Mouse (Mus musculus) cerebellum, postnatal 25 days (tissue): ENCODE measurements around the gene Ppp2r2c.
A peak's percentile ranks its signal among the peaks of the same experiment; 100 is the strongest.

Experiments used
- DNase-seq, 2 experiments: peaks; one replicate each; pipeline ENCODE4 v3.0.0; 2021; ENCODE audit warnings: mixed read lengths in 2 of 2

Ppp2r2c gene

GRCm38 (mm10) chr5:36898415-36899109 is 30.2 kb downstream of the Ppp2r2c start:
- DNase-seq, result no peak

GRCm38 (mm10) chr5:36899392-36899791 is 31.1 kb downstream of the Ppp2r2c start:
- peak; percentile 67 to 69 for DNase-seq

- DNase-seq, result peak; percentile 67 to 76
Observed at GRCm38 (mm10) chr5:36900189-36900619, 31.9 kb downstream of the Ppp2r2c start.

GRCm38 (mm10) chr5:36902807-36903206 is 34.5 kb downstream of the Ppp2r2c start:
- no peak for DNase-seq

- peak; percentile 85 to 90 for DNase-seq
Observed at GRCm38 (mm10) chr5:36904131-36904530, 35.8 kb downstream of the Ppp2r2c start.

DNA sequence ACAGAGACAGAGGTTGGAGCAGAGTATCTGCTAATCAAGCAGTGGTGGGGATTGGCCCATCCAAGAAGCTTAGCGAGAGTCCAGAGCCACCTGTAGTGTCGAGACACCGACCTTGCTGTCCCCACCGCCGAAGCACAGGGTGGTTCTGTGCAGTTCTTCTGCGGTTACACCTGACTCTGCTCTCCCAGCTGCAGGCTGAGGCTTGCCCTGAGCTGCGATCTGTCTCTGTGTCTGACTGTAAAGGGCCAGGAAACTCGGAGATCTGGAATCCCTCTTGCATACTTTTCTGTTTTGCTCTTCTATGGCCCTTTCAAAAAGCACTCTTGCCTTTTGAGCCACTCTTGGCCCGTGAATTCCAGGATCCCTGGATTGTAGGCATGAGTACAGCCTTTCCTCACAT is 36.4 kb downstream of the Ppp2r2c start:
- no peak for DNase-seq

GRCm38 (mm10) chr5:36905216-36905615 is 36.9 kb downstream of the Ppp2r2c start:
- peak; percentile 56 to 61 for DNase-seq

DNA sequence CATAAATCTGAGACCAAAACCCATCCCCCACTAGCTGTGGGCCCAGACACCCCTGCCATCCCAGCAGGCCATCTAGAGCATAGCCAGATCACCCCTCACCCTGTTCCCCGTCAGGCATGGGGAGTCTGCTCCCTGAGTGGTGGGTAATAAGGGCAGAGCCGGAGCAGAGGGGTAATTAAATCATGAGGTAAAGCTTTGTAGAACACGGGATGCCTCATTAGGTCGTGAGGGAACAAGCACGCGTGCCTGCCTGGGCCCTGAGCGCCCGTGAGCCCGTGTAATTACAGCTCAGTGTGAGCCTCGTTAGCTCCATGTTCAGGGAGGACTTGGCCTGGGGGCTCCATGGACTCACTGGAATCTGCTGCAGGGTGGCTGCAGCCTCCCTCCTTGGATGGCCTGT is 39.4 kb downstream of the Ppp2r2c start:
- no peak for DNase-seq

DNA sequence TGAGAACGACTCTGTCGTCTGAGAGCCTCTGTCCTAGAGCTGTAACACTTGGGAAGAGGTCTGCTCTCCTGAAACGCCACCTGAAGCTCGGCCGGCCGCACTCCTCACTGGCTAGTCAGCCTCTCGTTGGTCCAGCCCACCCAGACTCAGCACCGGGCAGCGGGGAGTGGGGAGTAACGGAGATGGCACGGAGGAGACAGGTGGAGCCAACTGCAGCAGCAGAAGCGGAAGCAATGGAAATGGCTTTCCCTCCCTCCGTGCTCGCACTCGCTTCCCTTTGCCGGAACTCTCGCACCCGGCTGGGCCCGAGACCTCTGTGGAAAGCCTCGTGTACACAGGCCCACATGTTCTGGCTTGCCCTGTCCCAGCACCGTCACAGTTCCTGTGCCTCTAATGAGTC is 41.2 kb downstream of the Ppp2r2c start:
- peak; percentile 62 to 64 for DNase-seq

GRCm38 (mm10) chr5:36910980-36911379 is 42.7 kb downstream of the Ppp2r2c start:
- peak in 1 of 2 experiments; percentile 40 for DNase-seq

GRCm38 (mm10) chr5:36911759-36912352 is 43.5 kb downstream of the Ppp2r2c start:
- DNase-seq, result peak; percentile 53 to 59

GRCm38 (mm10) chr5:36912602-36913310 is 44.4 kb downstream of the Ppp2r2c start:
- DNase-seq, result peak; percentile 50 to 52

- no peak for DNase-seq
Observed at GRCm38 (mm10) chr5:36915256-36915655, 46.9 kb downstream of the Ppp2r2c start.

- peak; percentile 56 to 66 for DNase-seq
Observed at GRCm38 (mm10) chr5:36916581-36916980, 48.3 kb downstream of the Ppp2r2c start.

- DNase-seq, result no peak
Observed at GRCm38 (mm10) chr5:36917245-36917644, 48.9 kb downstream of the Ppp2r2c start.

- DNase-seq, result no peak
Observed at GRCm38 (mm10) chr5:36918016-36918415, 49.7 kb downstream of the Ppp2r2c start.

DNA sequence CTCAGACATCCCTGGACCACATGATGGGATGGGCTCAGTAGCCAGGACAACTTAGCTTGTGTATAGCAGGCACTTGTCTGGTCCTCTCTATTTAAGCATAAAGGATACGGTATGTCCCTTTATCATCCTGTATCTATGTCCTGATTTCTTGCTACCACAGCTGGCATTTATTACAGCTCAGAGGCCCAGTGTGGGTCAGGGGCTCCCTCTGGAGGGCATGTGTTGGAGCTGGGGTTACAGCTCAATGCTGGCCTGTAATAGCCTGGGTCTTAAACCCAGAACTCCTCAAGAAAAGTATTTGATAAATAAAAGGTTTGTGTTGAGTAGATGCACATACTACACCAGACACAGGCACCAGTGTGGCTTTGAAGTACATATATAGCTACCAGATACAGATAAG is 51.8 kb downstream of the Ppp2r2c start:
- peak in 1 of 2 experiments; percentile 70 for DNase-seq

DNA sequence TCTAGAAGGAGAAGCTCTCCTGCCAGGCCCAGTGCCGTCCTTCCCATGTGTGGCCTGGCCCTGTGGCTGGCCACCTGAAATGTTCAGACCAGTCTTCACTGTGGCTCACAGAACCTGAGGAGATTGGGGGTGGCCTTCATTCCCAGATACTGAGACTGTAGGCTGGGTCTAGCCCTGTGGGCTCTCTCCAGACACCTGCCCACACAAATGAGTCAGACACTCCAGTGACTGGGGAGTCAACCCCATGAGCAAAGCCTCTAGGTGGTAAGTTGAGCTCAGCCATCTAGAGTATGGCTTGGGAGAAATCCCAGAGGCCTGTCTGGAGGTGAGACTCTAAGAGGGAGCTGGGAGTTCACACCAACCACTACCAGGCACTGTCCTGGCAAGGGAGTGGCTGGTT is 53.6 kb downstream of the Ppp2r2c start:
- DNase-seq, result no peak

GRCm38 (mm10) chr5:36922811-36923210 is 54.5 kb downstream of the Ppp2r2c start:
- no peak for DNase-seq

DNA sequence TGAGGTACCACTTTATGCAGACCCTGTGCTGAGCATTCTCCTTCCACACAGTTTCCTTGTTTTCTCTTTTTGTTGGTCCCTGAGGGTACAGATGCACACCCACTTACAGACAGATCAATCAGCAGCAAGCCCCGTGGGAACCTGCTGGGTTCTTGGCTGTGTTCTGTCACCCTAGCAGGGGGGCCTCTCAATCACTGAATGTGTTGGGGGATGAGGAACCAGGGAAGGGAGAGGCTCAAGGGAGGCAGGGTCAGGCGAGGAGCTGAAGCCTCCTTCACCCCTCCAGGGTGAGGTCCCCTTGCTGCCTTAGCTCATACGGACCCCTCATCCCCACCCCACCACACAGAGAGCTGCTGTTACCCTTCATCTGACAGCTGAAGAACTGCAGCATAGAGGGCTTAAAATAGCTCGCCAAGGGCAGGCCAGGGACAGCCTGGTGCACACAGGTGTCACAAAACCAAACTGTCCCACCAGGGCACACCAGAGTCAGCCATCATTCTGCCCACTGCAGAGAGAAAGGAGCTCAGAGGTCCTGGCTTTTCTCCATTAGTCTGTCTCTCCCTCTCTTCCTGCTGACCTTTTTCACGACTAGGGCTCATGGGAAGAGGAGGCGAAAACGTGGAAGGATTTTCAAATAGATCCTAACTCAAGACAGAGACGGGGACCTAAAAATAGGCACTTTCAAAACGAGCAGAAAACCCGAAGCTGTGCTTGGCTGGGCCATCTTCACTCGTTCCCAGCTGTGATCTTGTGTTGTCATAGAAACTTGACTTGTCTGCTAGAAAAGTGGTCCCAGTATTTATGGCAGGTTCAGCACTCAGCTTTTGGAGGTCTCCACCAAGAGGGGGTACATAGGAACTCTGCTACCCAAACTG is 55.8 kb downstream of the Ppp2r2c start:
- peak in 1 of 2 experiments; percentile 57 for DNase-seq

GRCm38 (mm10) chr5:36928701-36929100 is 60.4 kb downstream of the Ppp2r2c start:
- DNase-seq, result peak in 1 of 2 experiments; percentile 76

GRCm38 (mm10) chr5:36929376-36929775 is 61.1 kb downstream of the Ppp2r2c start:
- no peak for DNase-seq

DNA sequence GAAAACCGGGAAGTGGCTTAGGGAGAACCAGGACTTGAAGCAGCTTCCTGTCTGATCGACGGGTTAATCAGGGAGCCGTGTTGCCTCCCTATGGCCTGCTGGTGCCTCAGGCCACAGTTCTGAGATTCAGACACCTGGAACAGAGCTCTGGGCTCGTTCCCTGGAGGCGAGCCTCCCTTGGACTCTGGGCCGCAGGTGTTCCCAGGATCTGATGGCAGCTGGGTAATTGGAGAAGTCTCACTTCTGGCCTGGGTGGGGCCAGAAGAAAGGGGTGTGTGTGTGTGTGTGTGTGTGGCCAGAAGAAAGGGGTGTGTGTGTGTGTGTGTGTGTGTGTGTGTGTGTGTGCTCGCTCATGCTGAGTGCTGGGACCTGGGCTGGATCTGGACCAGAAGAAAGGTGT is 65.1 kb downstream of the Ppp2r2c start:
- no peak for DNase-seq
